Mouse (Mus musculus) kidney, postnatal 0 days (tissue): ENCODE measurements around the gene Cabp4. TPM values are rescaled to one million over a fixed set of nuclear protein-coding genes. Genes with fewer than 3 reads are reported as not detected.

Experiments used
- ATAC-seq: fragments of 200-750 bp; cut with Nextera tagmentation; replicated peaks from 2 replicates; pipeline ENCODE4 v1.8.0; 2017; ENCODE audit warnings: low read depth, moderate number of reproducible peaks, moderate TSS enrichment, moderate library complexity; ENCODE audit not compliant: low FRiP score
- DNase-seq: peaks from one replicate; pipeline ENCODE4 v3.0.0-alpha.2; 2016; ENCODE audit warnings: low spot score
- H3K27ac ChIP-seq: fragments of 300-500 bp; sonication (generic); 2 replicates; pipeline ENCODE4 v1.5.1; 2014; ENCODE audit warnings: mild to moderate bottlenecking
- H3K27me3 ChIP-seq: fragments of 300-500 bp; sonication (generic); 2 replicates; pipeline ENCODE4 v1.6.1; 2014; ENCODE audit warnings: low read length, mixed read lengths; ENCODE audit not compliant: insufficient read depth
- H3K36me3 ChIP-seq: fragments of 300-500 bp; sonication (generic); 2 replicates; pipeline ENCODE4 v1.6.1; 2014; ENCODE audit warnings: low read length, mixed read lengths; ENCODE audit not compliant: insufficient read depth
- H3K4me1 ChIP-seq: fragments of 300-500 bp; sonication (generic); replicated peaks from 2 replicates; pipeline ENCODE4 v1.6.1; 2014; ENCODE audit warnings: antibody characterized with exemption, low read length, mixed read lengths; ENCODE audit not compliant: insufficient read depth
- H3K4me2 ChIP-seq: fragments of 300-500 bp; sonication (generic); 2 replicates; pipeline ENCODE4 v1.6.1; 2014; ENCODE audit warnings: mild to moderate bottlenecking, low read length, moderate library complexity, mixed read lengths
- H3K4me3 ChIP-seq: fragments of 300-500 bp; sonication (generic); replicated peaks from 2 replicates; pipeline ENCODE4 v1.5.1; 2014; ENCODE audit warnings: low read depth, low read length
- H3K9ac ChIP-seq: fragments of 300-500 bp; sonication (generic); 2 replicates; pipeline ENCODE4 v1.6.1; 2014; ENCODE audit warnings: low read depth, low read length
- H3K9me3 ChIP-seq: fragments of 300-500 bp; sonication (generic); replicated peaks from 2 replicates; pipeline ENCODE4 v1.6.1; 2016; ENCODE audit warnings: low read length, inconsistent platforms, mixed read lengths
- CTCF ChIP-seq: IDR thresholded peaks from 2 replicates; pipeline ENCODE4 v1.5.1; 2016; ENCODE audit warnings: antibody characterized with exemption, low read depth, mild to moderate bottlenecking, moderate library complexity
- WGBS: fragments of 180-500 bp; shearing (Covaris S2); extraction: QIAGEN DNeasy Blood & Tissue Kit; methylation state at CpG from one replicate; pipeline ENCODE4 v1.1.7; 2014; 5-methylcytosine and 5-hydroxymethylcytosine counted together
- polyA plus RNA-seq: library from polyadenylated mRNA; unstranded; fragments of >200 nt; fragmentation: Nextera tagmentation; extraction: Ambion mirVana; gene quantifications from 2 replicates; pipeline ENCODE4 v1.2.1, GENCODE M21; 2015

Cabp4 gene
- polyA plus RNA-seq, 1 experiment from 2014 or later = 0.13 TPM

DNA sequence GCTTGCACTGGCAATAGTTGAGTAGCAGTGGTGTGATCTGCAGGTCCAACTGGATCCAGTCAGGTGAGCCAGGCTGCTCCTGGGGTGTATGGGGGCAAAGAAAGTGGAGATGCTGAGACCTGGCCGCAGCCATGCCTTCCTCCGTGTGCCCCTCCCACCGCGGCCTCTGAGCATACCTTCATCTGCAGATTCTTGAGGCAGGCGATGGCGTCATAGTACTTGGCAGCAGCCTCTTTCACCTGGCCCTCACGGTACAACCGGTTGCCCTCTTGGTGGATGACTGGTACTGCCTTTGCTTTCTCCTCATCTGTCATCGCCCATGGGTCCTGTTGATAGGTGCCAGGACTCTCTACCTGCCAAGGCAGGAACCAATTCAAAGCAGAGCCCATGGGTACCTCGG lies 28.7 kb downstream of the Cabp4 start:
- no peak overlapping the region for H3K4me3 ChIP-seq
- no peak for TF ChIP-seq CTCF
- no peaks in the 10 kb centered on the region for H3K27me3 ChIP-seq
- no peak overlapping the region for H3K9ac ChIP-seq
- DNase-seq (no peak), ATAC-seq (no peak)
- H3K9me3 ChIP-seq = no peaks in the 10 kb centered on the region
- H3K4me2 ChIP-seq = no peak overlapping the region
- H3K4me1 ChIP-seq = peaks cover 9% of the 10 kb centered on the region; the same call in 1 of the 2 replicates
- no peak overlapping the region for H3K27ac ChIP-seq
- WGBS = 96% methylated on average over 10 of the region's 10 CpGs
- peaks cover 20% of the 10 kb centered on the region for H3K36me3 ChIP-seq

DNA sequence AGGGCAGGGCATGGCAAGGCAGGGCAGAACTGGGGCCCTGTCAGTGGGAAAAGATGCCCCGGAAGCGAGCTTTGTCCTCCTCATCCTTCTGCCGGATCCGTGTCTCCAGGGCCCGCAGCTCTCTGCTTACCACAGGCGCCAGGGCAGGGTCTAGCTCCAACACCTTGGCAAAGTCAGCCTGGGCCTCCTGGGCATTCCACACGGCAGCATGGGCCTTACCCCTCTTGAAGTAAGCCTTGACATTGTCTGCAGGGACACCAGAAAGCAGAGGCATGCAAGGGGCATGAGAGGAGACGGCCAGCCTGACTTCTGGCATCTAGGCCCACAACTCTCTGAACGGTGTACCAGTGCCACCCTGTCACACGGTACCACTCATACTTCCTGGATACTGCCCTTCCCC lies 29.3 kb downstream of the Cabp4 start:
- Histone ChIP-seq H3K36me3 (peaks cover 20% of the 10 kb centered on the region), H3K27ac (peak overlapping the region; percentile 86), H3K9ac (no peak overlapping the region), H3K4me1 (peaks cover 9% of the 10 kb centered on the region; the same call in 1 of the 2 replicates), H3K27me3 (no peaks in the 10 kb centered on the region), H3K4me2 (no peak overlapping the region), H3K4me3 (no peak overlapping the region), H3K9me3 (no peaks in the 10 kb centered on the region)
- ATAC-seq (no peak), DNase-seq (no peak)
- 85% methylated on average over 10 of the region's 10 CpGs for WGBS
- no peak for TF ChIP-seq CTCF

DNA sequence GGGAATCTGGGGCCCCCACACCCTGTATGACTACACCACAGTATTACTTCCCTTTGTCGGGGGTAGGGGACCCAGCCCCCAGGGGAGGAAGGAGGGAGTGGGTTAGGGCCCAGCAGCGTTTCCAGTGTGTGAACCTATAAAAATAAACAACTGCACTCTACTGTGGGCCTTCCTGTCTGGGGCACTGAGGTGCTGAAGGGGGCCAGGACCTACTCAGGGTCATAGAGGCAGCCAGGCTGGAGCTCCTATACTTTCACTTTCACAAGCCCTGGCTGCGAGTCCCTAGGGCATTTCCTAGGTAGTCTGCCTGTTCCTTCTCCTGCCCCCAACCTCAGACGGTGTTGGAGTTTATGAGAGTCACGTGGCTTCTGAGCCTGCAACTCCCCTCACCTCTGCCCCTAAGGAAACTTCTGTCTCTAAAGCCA lies 30.0 kb downstream of the Cabp4 start:
- no peak for TF ChIP-seq CTCF
- ATAC-seq (peak; percentile 50), DNase-seq (peak; percentile 57)
- no peaks in the 10 kb centered on the region for H3K27me3 ChIP-seq
- H3K9me3 ChIP-seq = no peaks in the 10 kb centered on the region
- 6% methylated on average over 5 of the region's 5 CpGs for WGBS
- peaks cover 9% of the 10 kb centered on the region; the same call in 1 of the 2 replicates for H3K4me1 ChIP-seq
- H3K27ac ChIP-seq = peak overlapping the region; percentile 86
- H3K36me3 ChIP-seq = peaks cover 20% of the 10 kb centered on the region
- no peak overlapping the region for H3K4me3 ChIP-seq
- H3K9ac ChIP-seq = 0 out of 2 replicates have a peak overlapping the region, but pooled peaks have one; percentile 3
- H3K4me2 ChIP-seq = 0 out of 2 replicates have a peak overlapping the region, but pooled peaks have one; percentile 0

DNA sequence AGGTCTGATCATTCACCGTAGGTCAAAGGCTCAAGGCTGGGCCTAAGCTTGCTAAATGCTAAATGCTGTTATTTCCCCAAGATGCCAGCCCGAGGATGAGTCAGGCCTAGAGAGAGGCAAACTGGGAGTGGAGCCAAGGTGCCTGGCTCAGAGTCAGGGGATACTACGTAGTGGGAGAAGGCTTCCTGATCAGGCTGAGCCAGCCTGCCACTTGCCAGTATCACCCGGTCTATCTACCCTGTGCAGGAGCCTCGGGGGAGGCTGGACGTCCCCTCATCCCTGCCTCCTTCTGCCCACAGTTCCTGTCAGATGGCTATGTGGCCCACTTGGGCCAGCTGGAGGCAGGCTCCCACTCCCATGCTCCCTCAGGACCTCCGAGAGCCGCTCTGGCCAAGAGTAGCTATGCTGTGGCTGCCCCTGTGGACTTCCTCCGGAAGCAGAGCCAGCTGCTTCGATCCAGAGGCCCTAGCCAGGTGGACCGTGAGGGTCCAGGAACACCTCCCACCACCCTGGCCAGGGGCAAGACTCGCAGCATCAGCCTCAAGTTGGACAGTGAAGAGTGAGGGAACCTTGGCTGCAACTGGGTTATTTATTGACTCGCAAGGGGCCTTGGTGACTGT lies 30.5 kb downstream of the Cabp4 start:
- Histone ChIP-seq H3K4me2 (0 out of 2 replicates have a peak overlapping the region, but pooled peaks have one; percentile 0), H3K4me1 (peaks cover 9% of the 10 kb centered on the region; the same call in 1 of the 2 replicates), H3K9ac (0 out of 2 replicates have a peak overlapping the region, but pooled peaks have one; percentile 3), H3K9me3 (no peaks in the 10 kb centered on the region), H3K36me3 (peaks cover 20% of the 10 kb centered on the region), H3K4me3 (no peak overlapping the region), H3K27me3 (no peaks in the 10 kb centered on the region), H3K27ac (peak overlapping the region; percentile 86)
- ATAC-seq (peak; percentile 41; the same call in 1 of the 2 replicates), DNase-seq (peak; percentile 38)
- TF ChIP-seq CTCF = no peak
- WGBS = 26% methylated on average over 13 of the region's 13 CpGs

DNA sequence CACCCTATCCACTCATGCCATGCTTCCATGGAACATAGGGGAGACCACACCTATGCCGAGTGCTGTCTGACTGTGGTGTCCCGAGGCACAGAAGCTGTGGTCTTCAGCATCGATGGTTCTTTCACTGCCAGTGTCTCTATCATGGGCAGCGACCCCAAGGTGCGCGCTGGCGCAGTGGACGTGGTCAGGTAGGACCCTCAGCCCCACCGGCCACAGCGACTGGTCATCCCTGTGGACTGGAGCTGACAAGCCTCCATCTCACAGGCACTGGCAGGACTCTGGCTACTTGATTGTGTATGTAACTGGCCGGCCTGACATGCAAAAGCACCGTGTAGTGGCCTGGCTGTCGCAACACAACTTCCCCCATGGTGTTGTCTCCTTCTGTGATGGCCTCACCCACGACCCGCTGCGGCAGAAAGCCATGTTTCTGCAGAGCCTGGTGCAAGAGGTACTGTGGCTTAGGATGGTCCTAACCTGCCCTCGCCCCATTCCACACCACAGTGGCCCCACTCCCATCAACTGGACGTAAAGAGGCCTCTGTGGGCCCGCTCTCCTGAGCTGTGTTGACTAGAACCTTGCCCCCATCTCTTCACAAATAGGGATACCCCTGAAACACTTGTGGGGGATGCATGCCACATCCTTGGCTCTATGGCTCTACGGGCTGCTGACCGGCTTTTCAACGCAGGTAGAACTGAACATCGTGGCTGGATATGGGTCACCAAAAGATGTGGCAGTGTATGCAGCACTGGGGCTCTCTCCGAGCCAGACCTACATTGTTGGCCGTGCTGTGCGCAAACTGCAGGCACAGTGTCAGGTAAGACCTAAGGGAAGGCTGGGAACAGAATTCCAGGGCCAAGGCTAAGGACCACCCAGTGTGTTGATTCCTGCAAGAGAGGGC lies 31.5 kb downstream of the Cabp4 start:
- Histone ChIP-seq H3K36me3 (peaks cover 20% of the 10 kb centered on the region), H3K4me1 (peaks cover 9% of the 10 kb centered on the region; the same call in 1 of the 2 replicates), H3K4me2 (no peak overlapping the region), H3K9ac (no peak overlapping the region), H3K27ac (no peak overlapping the region), H3K4me3 (no peak overlapping the region), H3K9me3 (no peaks in the 10 kb centered on the region), H3K27me3 (no peaks in the 10 kb centered on the region)
- no peak for TF ChIP-seq CTCF
- DNase-seq (no peak), ATAC-seq (no peak)
- WGBS = 95% methylated on average over 26 of the region's 26 CpGs

DNA sequence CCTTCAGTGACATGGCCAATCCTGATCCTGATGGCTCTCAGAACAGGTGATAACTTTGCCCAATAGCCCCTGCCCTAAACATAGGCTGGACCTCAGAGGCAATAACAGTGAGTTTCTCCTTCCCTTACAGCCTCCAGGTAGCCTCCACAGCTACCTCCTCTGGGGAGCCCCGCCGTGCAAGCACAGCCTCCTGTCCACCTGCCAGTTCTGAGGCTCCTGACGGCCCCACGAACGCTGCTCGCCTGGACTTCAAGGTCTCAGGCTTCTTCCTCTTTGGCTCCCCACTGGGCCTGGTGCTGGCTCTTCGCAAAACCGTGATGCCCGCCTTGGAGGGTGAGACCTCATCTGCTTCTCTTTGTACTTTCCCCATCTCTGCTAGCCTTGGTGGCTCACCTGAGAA lies 35.3 kb downstream of the Cabp4 start:
- Histone ChIP-seq H3K4me3 (no peak overlapping the region), H3K27ac (no peak overlapping the region), H3K27me3 (no peaks in the 10 kb centered on the region), H3K36me3 (peaks cover 6% of the 10 kb centered on the region; the same call in 1 of the 2 replicates), H3K4me2 (no peak overlapping the region), H3K4me1 (peaks cover 4% of the 10 kb centered on the region; the same call in 1 of the 2 replicates), H3K9me3 (no peaks in the 10 kb centered on the region), H3K9ac (no peak overlapping the region)
- WGBS = 91% methylated on average over 9 of the region's 9 CpGs
- DNase-seq = no peak
- ATAC-seq = no peak
- no peak for TF ChIP-seq CTCF
